Mouse (Mus musculus): ENCODE data around the gene Atf6.

GRCm38 (mm10) chr1:170766997-170767396 lies 100.6 kb downstream of the Atf6 start:
- TF ChIP-seq CTCF (IDR thresholded peaks at IDR 0.05; ENCODE audit: low read depth) (no peak), EP300 (IDR thresholded peaks at IDR 0.05; ENCODE audit: low read depth) (no peak)

All from liver, postnatal 0 days (tissue).